Mouse (Mus musculus) neural tube, embryonic 14.5 days (tissue): Measurements from ENCODE around the gene Pcx. TPM values are rescaled to one million over a fixed set of nuclear protein-coding genes. Genes with fewer than 3 reads are reported as not detected.

Source experiments
- ATAC-seq: fragments of 200-750 bp; cut with Nextera tagmentation; 2 replicates; pipeline ENCODE4 v1.8.0; 2017; ENCODE audit warnings: low read depth, mild to moderate bottlenecking, moderate TSS enrichment, moderate library complexity
- H3K27ac ChIP-seq: fragments of 300-500 bp; sonication (generic); 2 replicates; pipeline ENCODE4 v1.5.1; 2014; ENCODE audit warnings: low read depth, mild to moderate bottlenecking, control low read depth, low read length, moderate library complexity, mixed read lengths
- H3K27me3 ChIP-seq: fragments of 300-500 bp; sonication (generic); 2 replicates; pipeline ENCODE4 v1.6.1; 2014; ENCODE audit warnings: low read length; ENCODE audit not compliant: control insufficient read depth, insufficient read depth
- H3K36me3 ChIP-seq: fragments of 300-500 bp; sonication (generic); 2 replicates; pipeline ENCODE4 v1.6.1; 2014; ENCODE audit warnings: low read length, mixed read lengths; ENCODE audit not compliant: control insufficient read depth, insufficient read depth
- H3K4me1 ChIP-seq: fragments of 300-500 bp; sonication (generic); 2 replicates; pipeline ENCODE4 v1.6.1; 2014; ENCODE audit warnings: low read length; ENCODE audit not compliant: control insufficient read depth, insufficient read depth
- H3K4me2 ChIP-seq: fragments of 300-500 bp; sonication (generic); 2 replicates; pipeline ENCODE4 v1.6.1; 2014; ENCODE audit warnings: mild to moderate bottlenecking, low read depth, low read length, control low read depth
- H3K4me3 ChIP-seq: fragments of 300-500 bp; sonication (generic); 2 replicates; pipeline ENCODE4 v1.5.1; 2014; ENCODE audit warnings: low read depth, low read length, control low read depth, mixed read lengths
- H3K9ac ChIP-seq: fragments of 300-500 bp; sonication (generic); replicated peaks from 2 replicates; pipeline ENCODE4 v1.6.1; 2014; ENCODE audit warnings: low read depth, mild to moderate bottlenecking, control low read depth, low read length, mixed read lengths
- H3K9me3 ChIP-seq: fragments of 300-500 bp; sonication (generic); 2 replicates; pipeline ENCODE4 v1.6.1; 2016; ENCODE audit warnings: low read length; ENCODE audit not compliant: control insufficient read depth
- WGBS: fragments of 180-500 bp; shearing (Covaris S2); extraction: QIAGEN DNeasy Blood & Tissue Kit; methylation state at CpG from one replicate; pipeline ENCODE4 v1.1.7; 2014; 5-methylcytosine and 5-hydroxymethylcytosine counted together
- polyA plus RNA-seq: library from polyadenylated mRNA; unstranded; fragments of >200 nt; fragmentation: Nextera tagmentation; extraction: Ambion mirVana; gene quantifications from 2 replicates; pipeline ENCODE4 v1.2.1, GENCODE M21; 2014

Gene Pcx
- polyA plus RNA-seq, 1 experiment from 2014 or later, result 22.5 TPM

GRCm38 (mm10) chr19:4492526-4493296, 17.6 kb upstream of the Pcx start:
- Histone ChIP-seq H3K36me3 (no peaks in the 10 kb centered on the region), H3K9me3 (no peaks in the 10 kb centered on the region), H3K4me1 (0 out of 2 replicates have a peak, but pooled peaks cover under 1% of the 10 kb centered on the region), H3K4me2 (no peak overlapping the region), H3K9ac (no peak overlapping the region), H3K4me3 (no peak overlapping the region), H3K27me3 (no peaks in the 10 kb centered on the region), H3K27ac (no peak overlapping the region)
- WGBS, result 45% methylated on average over 9 of the region's 9 CpGs
- no peak for ATAC-seq

DNA sequence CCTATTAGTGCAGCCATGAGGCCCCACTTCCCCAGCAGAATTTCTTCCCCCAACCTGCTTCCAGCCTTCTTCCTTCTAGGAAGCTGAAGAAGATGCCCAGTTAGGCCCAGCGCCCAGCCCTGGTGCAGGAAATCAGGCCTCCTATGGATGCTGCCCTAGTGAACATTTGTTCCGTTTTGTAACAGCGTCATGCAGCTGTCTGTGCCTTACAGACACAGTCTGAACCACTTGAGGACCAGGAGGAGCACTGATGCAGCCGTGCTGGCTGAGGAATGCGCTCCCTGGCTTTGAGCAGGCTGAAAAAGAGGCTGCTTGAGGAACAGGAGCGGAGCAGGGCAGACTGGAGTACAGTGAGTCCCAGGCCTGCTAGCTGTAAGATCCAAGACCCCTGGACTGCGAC, 15.6 kb upstream of the Pcx start:
- H3K27ac ChIP-seq, result no peak overlapping the region
- WGBS, result 76% methylated on average over 7 of the region's 7 CpGs

GRCm38 (mm10) chr19:4495814-4496213, 14.5 kb upstream of the Pcx start:
- H3K4me3 ChIP-seq, result no peak overlapping the region
- no peak overlapping the region for H3K9ac ChIP-seq
- no peaks in the 10 kb centered on the region for H3K27me3 ChIP-seq
- H3K4me2 ChIP-seq, result no peak overlapping the region
- no peak for ATAC-seq
- H3K4me1 ChIP-seq, result 0 out of 2 replicates have a peak, but pooled peaks cover 3% of the 10 kb centered on the region
- 86% methylated on average over 5 of the region's 5 CpGs for WGBS
- no peaks in the 10 kb centered on the region for H3K9me3 ChIP-seq
- H3K36me3 ChIP-seq, result no peaks in the 10 kb centered on the region
- no peak overlapping the region for H3K27ac ChIP-seq

More for the DNA sequence above, 15.6 kb upstream of the Pcx start:
- H3K4me1 ChIP-seq, result 0 out of 2 replicates have a peak, but pooled peaks cover 3% of the 10 kb centered on the region
- no peak overlapping the region for H3K4me2 ChIP-seq
- H3K4me3 ChIP-seq, result no peak overlapping the region
- H3K27me3 ChIP-seq, result no peaks in the 10 kb centered on the region
- H3K9ac ChIP-seq, result no peak overlapping the region
- no peak for ATAC-seq
- no peaks in the 10 kb centered on the region for H3K9me3 ChIP-seq
- H3K36me3 ChIP-seq, result no peaks in the 10 kb centered on the region

GRCm38 (mm10) chr19:4496535-4497262, 13.6 kb upstream of the Pcx start:
- H3K27ac ChIP-seq, result no peak overlapping the region
- H3K9me3 ChIP-seq, result no peaks in the 10 kb centered on the region
- no peak overlapping the region for H3K4me3 ChIP-seq
- 85% methylated on average over 3 of the region's 3 CpGs for WGBS
- H3K9ac ChIP-seq, result no peak overlapping the region
- H3K27me3 ChIP-seq, result no peaks in the 10 kb centered on the region
- no peaks in the 10 kb centered on the region for H3K36me3 ChIP-seq
- H3K4me2 ChIP-seq, result no peak overlapping the region
- H3K4me1 ChIP-seq, result 0 out of 2 replicates have a peak, but pooled peaks cover 3% of the 10 kb centered on the region
- ATAC-seq, result no peak

GRCm38 (mm10) chr19:4497263-4497973, 12.9 kb upstream of the Pcx start:
- H3K36me3 ChIP-seq, result no peaks in the 10 kb centered on the region
- peak; percentile 31; the same call in 1 of the 2 replicates for ATAC-seq
- H3K9me3 ChIP-seq, result no peaks in the 10 kb centered on the region
- no peak overlapping the region for H3K27ac ChIP-seq
- WGBS, result 7% methylated on average over 4 of the region's 4 CpGs
- H3K9ac ChIP-seq, result no peak overlapping the region
- H3K27me3 ChIP-seq, result no peaks in the 10 kb centered on the region
- H3K4me2 ChIP-seq, result no peak overlapping the region
- no peak overlapping the region for H3K4me3 ChIP-seq
- H3K4me1 ChIP-seq, result 0 out of 2 replicates have a peak, but pooled peaks cover 3% of the 10 kb centered on the region

- Histone ChIP-seq H3K36me3 (no peaks in the 10 kb centered on the region), H3K27ac (no peak within 1 kb of the TSS), H3K4me3 (no peak within 1 kb of the TSS), H3K27me3 (no peaks in the 10 kb centered on the region), H3K4me2 (no peak within 1 kb of the TSS), H3K4me1 (0 out of 2 replicates have a peak, but pooled peaks cover 3% of the 10 kb centered on the region), H3K9me3 (no peaks in the 10 kb centered on the region), H3K9ac (no peak within 1 kb of the TSS)
- no peak for ATAC-seq
- 57% methylated on average over 16 of the region's 16 CpGs for WGBS
Measured at GRCm38 (mm10) chr19:4498062-4498933, 12.0 kb upstream of the Pcx start, which contains the start of gene 2010003K11Rik. TSS of gene 2010003K11Rik (minus strand) at chr19:4498583.

DNA sequence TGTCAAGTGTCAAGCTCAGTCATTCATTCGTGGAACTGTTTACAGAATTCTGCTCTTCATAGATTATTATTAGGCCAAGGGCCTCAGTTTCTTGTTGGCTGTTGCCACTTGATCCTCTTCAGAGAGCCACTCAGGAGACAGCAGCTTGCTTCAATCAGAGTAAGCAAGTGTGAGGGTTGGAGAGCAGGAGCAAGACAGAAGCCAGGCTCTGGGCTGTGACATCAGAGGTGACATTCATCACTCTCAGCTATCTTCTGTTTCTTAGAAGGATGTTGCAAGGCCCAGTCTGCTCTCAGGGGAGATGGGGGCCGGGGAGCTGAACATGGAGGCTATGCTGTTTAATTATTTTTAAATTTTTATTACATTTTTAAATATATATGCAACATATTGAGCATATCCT, 7.6 kb upstream of the Pcx start:
- ATAC-seq, result no peak
- Histone ChIP-seq H3K36me3 (no peaks in the 10 kb centered on the region), H3K4me3 (no peak overlapping the region), H3K27me3 (no peaks in the 10 kb centered on the region), H3K27ac (no peak overlapping the region), H3K4me1 (0 out of 2 replicates have a peak, but pooled peaks cover 3% of the 10 kb centered on the region), H3K4me2 (no peak overlapping the region), H3K9me3 (no peaks in the 10 kb centered on the region), H3K9ac (no peak overlapping the region)
- WGBS, result 85% methylated on average over 2 of the region's 2 CpGs

GRCm38 (mm10) chr19:4504830-4505229, 5.4 kb upstream of the Pcx start:
- WGBS, result 89% methylated on average over 1 of the region's 1 CpGs
- ATAC-seq, result no peak

More at GRCm38 (mm10) chr19:4504830-4505229, 5.4 kb upstream of the Pcx start:
- Histone ChIP-seq H3K9ac (no peak overlapping the region), H3K9me3 (no peaks in the 10 kb centered on the region), H3K4me3 (no peak overlapping the region), H3K36me3 (no peaks in the 10 kb centered on the region), H3K27ac (no peak overlapping the region), H3K4me1 (0 out of 2 replicates have a peak, but pooled peaks cover 4% of the 10 kb centered on the region), H3K4me2 (no peak overlapping the region), H3K27me3 (no peaks in the 10 kb centered on the region)
